Mouse (Mus musculus) embryonic facial prominence, embryonic 11.5 days (tissue): Measurements from ENCODE around the gene Hist2h2ac. TPM values are rescaled to one million over a fixed set of nuclear protein-coding genes. Genes with fewer than 3 reads are reported as not detected.
"Not testable (repeated sequence)": the region's sequence is repeated elsewhere in the genome, so short reads cannot be mapped to it uniquely, and the experiment has no call there.

ENCODE experiments used
- ATAC-seq: fragments of 200-750 bp; cut with Nextera tagmentation; replicated peaks from 2 replicates; pipeline ENCODE4 v1.8.0; 2017; ENCODE audit warnings: low read depth; ENCODE audit not compliant: insufficient number of reproducible peaks, low FRiP score, low TSS enrichment
- DNase-seq: peaks from one replicate; pipeline ENCODE4 v3.0.0-alpha.2; 2015; ENCODE audit warnings: low spot score
- H3K27ac ChIP-seq: fragments of 300-500 bp; sonication (generic); replicated peaks from 2 replicates; pipeline ENCODE4 v1.5.1; 2014; ENCODE audit warnings: mild to moderate bottlenecking, low read depth, low read length, control low read depth
- H3K27me3 ChIP-seq: fragments of 300-500 bp; sonication (generic); 2 replicates; pipeline ENCODE4 v1.6.1; 2014; ENCODE audit warnings: mild to moderate bottlenecking, low read length, moderate library complexity, mixed read lengths; ENCODE audit not compliant: control insufficient read depth, insufficient read depth
- H3K36me3 ChIP-seq: fragments of 300-500 bp; sonication (generic); replicated peaks from 2 replicates; pipeline ENCODE4 v1.6.1; 2014; ENCODE audit warnings: low read depth, mild to moderate bottlenecking, low read length, moderate library complexity, mixed read lengths; ENCODE audit not compliant: control insufficient read depth, insufficient read depth
- H3K4me1 ChIP-seq: fragments of 300-500 bp; sonication (generic); 2 replicates; pipeline ENCODE4 v1.6.1; 2014; ENCODE audit warnings: low read length, mixed read lengths; ENCODE audit not compliant: control insufficient read depth, insufficient read depth
- H3K4me2 ChIP-seq: fragments of 300-500 bp; sonication (generic); 2 replicates; pipeline ENCODE4 v1.6.1; 2014; ENCODE audit warnings: low read depth, mild to moderate bottlenecking, control low read depth, low read length, moderate library complexity
- H3K4me3 ChIP-seq: fragments of 300-500 bp; sonication (generic); 2 replicates; pipeline ENCODE4 v1.5.1; 2014; ENCODE audit warnings: low read depth, low read length, control low read depth
- H3K9ac ChIP-seq: fragments of 300-500 bp; sonication (generic); replicated peaks from 2 replicates; pipeline ENCODE4 v1.6.1; 2014; ENCODE audit warnings: mild to moderate bottlenecking, control low read depth, low read length
- H3K9me3 ChIP-seq: fragments of 300-500 bp; sonication (generic); replicated peaks from 2 replicates; pipeline ENCODE4 v1.6.1; 2016; ENCODE audit warnings: mild to moderate bottlenecking, low read length, inconsistent platforms, mixed read lengths; ENCODE audit not compliant: control insufficient read depth
- WGBS: fragments of 180-500 bp; shearing (Covaris S2); extraction: QIAGEN DNeasy Blood & Tissue Kit; methylation state at CpG from one replicate; pipeline ENCODE4 v1.1.7; 2014; 5-methylcytosine and 5-hydroxymethylcytosine counted together
- polyA plus RNA-seq: library from polyadenylated mRNA; unstranded; fragments of >200 nt; fragmentation: Nextera tagmentation; extraction: Ambion mirVana; gene quantifications from 2 replicates; pipeline ENCODE4 v1.2.1, GENCODE M21; 2014

Gene Hist2h2ac
- polyA plus RNA-seq, result 12.5 and 15.5 TPM in 2 replicates

- DNase-seq, result peak; percentile 94
- peak within 1 kb of the TSS; percentile 99 for H3K27ac ChIP-seq
- no peaks in the 10 kb centered on the region for H3K9me3 ChIP-seq
- peak within 1 kb of the TSS; percentile 93 for H3K9ac ChIP-seq
- ATAC-seq, result peak; percentile 91
- H3K4me3 ChIP-seq, result peak within 1 kb of the TSS; percentile 62
- peaks cover 8% of the 10 kb centered on the region for H3K4me1 ChIP-seq
- H3K4me2 ChIP-seq, result peak within 1 kb of the TSS; percentile 82
- no peaks in the 10 kb centered on the region for H3K27me3 ChIP-seq
- WGBS, result 1% methylated on average over 43 of the region's 43 CpGs
- no peaks in the 10 kb centered on the region for H3K36me3 ChIP-seq
Measured at GRCm38 (mm10) chr3:96220765-96221639, at the start of gene Hist2h2ac, which contains the start of gene Hist2h2be. Gene Hist2h2ac (minus strand): TSS chr3:96220880. Gene Hist2h2be (plus strand): TSS chr3:96221119.

- ATAC-seq, result peak; percentile 95
- under 1% methylated on average over 45 of the region's 45 CpGs for WGBS
- peak within 1 kb of the TSS; percentile 75 for H3K9ac ChIP-seq
- peak within 1 kb of the TSS; percentile 47 for H3K4me3 ChIP-seq
- peak within 1 kb of the TSS; percentile 48 for H3K4me2 ChIP-seq
- peak within 1 kb of the TSS; percentile 95 for H3K27ac ChIP-seq
- no peaks in the 10 kb centered on the region for H3K36me3 ChIP-seq
- DNase-seq, result peak; percentile 98
- no peaks in the 10 kb centered on the region for H3K4me1 ChIP-seq
- H3K9me3 ChIP-seq, result no peaks in the 10 kb centered on the region
- H3K27me3 ChIP-seq, result no peaks in the 10 kb centered on the region
Measured at GRCm38 (mm10) chr3:96269511-96270474, 49.1 kb upstream of the Hist2h2ac start, which contains the start of gene Hist2h2bb. Gene Hist2h2bb (plus strand): TSS chr3:96269752.

GRCm38 (mm10) chr3:96268776-96269378 is 48.2 kb upstream of the Hist2h2ac start:
- Histone ChIP-seq H3K9ac (peak overlapping the region; percentile 75), H3K27ac (peak overlapping the region; percentile 95), H3K4me3 (peak overlapping the region; percentile 47), H3K4me2 (peak overlapping the region; percentile 48)
- H3K27me3 ChIP-seq, H3K4me1 ChIP-seq, H3K36me3 ChIP-seq, H3K9me3 ChIP-seq, DNase-seq: not testable (repeated sequence)
- WGBS, result 0% methylated on average over 9 of the region's 44 CpGs
- ATAC-seq, result peak; percentile 35

- Histone ChIP-seq H3K9me3 (no peaks in the 10 kb centered on the region), H3K9ac (peak within 1 kb of the TSS; percentile 75), H3K27me3 (no peaks in the 10 kb centered on the region), H3K4me2 (peak within 1 kb of the TSS; percentile 48), H3K36me3 (no peaks in the 10 kb centered on the region), H3K27ac (peak within 1 kb of the TSS; percentile 95), H3K4me1 (no peaks in the 10 kb centered on the region; the same call in 1 of the 2 replicates), H3K4me3 (peak within 1 kb of the TSS; percentile 47)
- peak; percentile 89 for DNase-seq
- ATAC-seq, result peak; percentile 58; the same call in 1 of the 2 replicates
- 24% methylated on average over 29 of the region's 30 CpGs for WGBS
Measured at GRCm38 (mm10) chr3:96268051-96268775, 47.5 kb upstream of the Hist2h2ac start, which contains the start of gene Hist2h3b. Gene Hist2h3b (plus strand): TSS chr3:96268654.

- H3K9me3 ChIP-seq, result no peaks in the 10 kb centered on the region
- 0 out of 2 replicates have a peak overlapping the region, but pooled peaks have one; percentile 26 for H3K9ac ChIP-seq
- ATAC-seq (no peak), DNase-seq (no peak)
- H3K4me3 ChIP-seq, result no peak overlapping the region
- WGBS, result 70% methylated on average over 4 of the region's 4 CpGs
- H3K27me3 ChIP-seq, result no peaks in the 10 kb centered on the region
- H3K27ac ChIP-seq, result peak overlapping the region; percentile 75
- H3K36me3 ChIP-seq, result no peaks in the 10 kb centered on the region
- H3K4me1 ChIP-seq, result no peaks in the 10 kb centered on the region; the same call in 1 of the 2 replicates
- H3K4me2 ChIP-seq, result no peak overlapping the region
Measured at GRCm38 (mm10) chr3:96267541-96267940, 46.9 kb upstream of the Hist2h2ac start.

- H3K4me3 ChIP-seq, result no peak overlapping the region
- no peaks in the 10 kb centered on the region for H3K27me3 ChIP-seq
- ATAC-seq (no peak), DNase-seq (no peak)
- no peak overlapping the region for H3K9ac ChIP-seq
- H3K9me3 ChIP-seq, result no peaks in the 10 kb centered on the region
- no peak overlapping the region for H3K27ac ChIP-seq
- WGBS, result 84% methylated on average over 8 of the region's 8 CpGs
- H3K4me1 ChIP-seq, result no peaks in the 10 kb centered on the region; the same call in 1 of the 2 replicates
- no peak overlapping the region for H3K4me2 ChIP-seq
- no peaks in the 10 kb centered on the region for H3K36me3 ChIP-seq
Measured at GRCm38 (mm10) chr3:96266132-96266710, 45.5 kb upstream of the Hist2h2ac start.
